Mouse (Mus musculus) ES-Bruce4 (cell line): ENCODE data around the gene Ttc38.

Experiments
- CTCF ChIP-seq: IDR thresholded peaks from one replicate; pipeline ENCODE4 v1.8.1; 2011; ENCODE audit warnings: low read depth, low read length
- EP300 ChIP-seq: IDR thresholded peaks from 2 replicates; pipeline ENCODE4 v1.6.1; 2011; ENCODE audit warnings: low read depth, low read length; ENCODE audit not compliant: insufficient read depth

DNA sequence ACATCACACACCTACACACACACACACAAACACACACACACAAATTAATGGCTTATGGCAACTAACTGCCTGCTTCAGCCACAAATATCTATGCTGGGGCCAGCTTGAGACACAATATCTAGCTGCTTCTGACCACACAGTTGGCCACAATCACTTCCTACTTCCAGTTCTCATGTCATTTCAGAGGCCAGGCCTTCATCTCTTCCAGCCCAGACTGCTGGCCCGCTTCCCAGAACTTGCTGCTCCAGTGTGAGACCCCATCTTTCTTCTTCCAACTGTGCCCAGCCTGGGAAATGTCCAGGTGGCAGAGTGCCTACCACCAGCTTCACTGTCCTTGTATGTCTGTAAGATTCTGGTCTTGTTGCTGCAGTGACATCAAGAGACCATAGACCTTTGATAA lies 39.3 kb upstream of the Ttc38 start:
- TF ChIP-seq EP300 (no peak), CTCF (no peak)
